Mouse (Mus musculus): ENCODE measurements around the gene Ufc1. TPM values are rescaled to one million over a fixed set of nuclear protein-coding genes. Genes with fewer than 3 reads are reported as not detected.
A peak's percentile ranks its signal among the peaks of the same experiment; 100 is the strongest.
"Not testable (repeated sequence)": the region's sequence is repeated elsewhere in the genome, so short reads cannot be mapped to it uniquely, and the experiment has no call there.

Gene Ufc1
- total RNA-seq, 2 experiments from 2014 or later = 105 to 116 TPM

GRCm38 (mm10) chr1:171249913-171250600 is 44.8 kb downstream of the Ufc1 start, which contains the start of gene Adamts4:
TSS of gene Adamts4 (plus strand) at chr1:171250421.
- DNase-seq (ENCODE audit: extremely low spot score in 1 of 2, low spot score in 1 of 2) = peak in 1 of 2 experiments; percentile 52

GRCm38 (mm10) chr1:171248386-171249226 is 46.2 kb downstream of the Ufc1 start:
- DNase-seq (ENCODE audit: extremely low spot score in 1 of 2, low spot score in 1 of 2) = no peak

- DNase-seq (ENCODE audit: extremely low spot score in 1 of 2, low spot score in 1 of 2) = no peak
These were observed 46.9 kb downstream of the Ufc1 start for GRCm38 (mm10) chr1:171247916-171248315.

- no peak for DNase-seq (ENCODE audit: extremely low spot score in 1 of 2, low spot score in 1 of 2)
These were observed 47.4 kb downstream of the Ufc1 start for GRCm38 (mm10) chr1:171247453-171247841.

GRCm38 (mm10) chr1:171246709-171247452 is 47.9 kb downstream of the Ufc1 start:
- DNase-seq (ENCODE audit: extremely low spot score in 1 of 2, low spot score in 1 of 2) = peak; percentile 98

- DNase-seq (ENCODE audit: extremely low spot score in 1 of 2, low spot score in 1 of 2) = no peak
These were observed 49.5 kb downstream of the Ufc1 start for GRCm38 (mm10) chr1:171245353-171245752.

GRCm38 (mm10) chr1:171241952-171242351 is 52.9 kb downstream of the Ufc1 start:
- not testable (repeated sequence) for DNase-seq (ENCODE audit: extremely low spot score in 1 of 2, low spot score in 1 of 2)

- no peak for DNase-seq (ENCODE audit: extremely low spot score in 1 of 2, low spot score in 1 of 2)
These were observed 53.9 kb downstream of the Ufc1 start for GRCm38 (mm10) chr1:171240911-171241310.

- DNase-seq (ENCODE audit: extremely low spot score in 1 of 2, low spot score in 1 of 2) = no peak
These were observed 54.7 kb downstream of the Ufc1 start for GRCm38 (mm10) chr1:171239992-171240744.

Other genes starting within 250 kb of the Ufc1 start
- gene Fcgr3, start 230.1 kb downstream of the Ufc1 start, total RNA-seq (2021) = 10 to 100 TPM; 12.1 to 14.0 TPM
- gene Cfap126, start 181.1 kb downstream of the Ufc1 start, total RNA-seq (2021) = 1 to 10 TPM in 1 of 2 experiments, under 1 TPM in 1; 0.52 to 1.5 TPM
- 100 to 1,000 TPM; 204 to 220 TPM for gene Sdhc, start 144.4 kb downstream of the Ufc1 start, total RNA-seq (2021)
- gene Mpz, start 144.3 kb downstream of the Ufc1 start, total RNA-seq (2021) = not detected
- 10 to 100 TPM; 42.1 to 43.6 TPM for gene Pcp4l1, start 98.8 kb downstream of the Ufc1 start, total RNA-seq (2021)
- under 1 TPM; 0.12 to 0.15 TPM for gene Nr1i3, start 81.1 kb downstream of the Ufc1 start, total RNA-seq (2021)
- 10 to 100 TPM; 81.4 to 85.9 TPM for gene Tomm40l, start 72.5 kb downstream of the Ufc1 start, total RNA-seq (2021)
- gene Apoa2, start 70.0 kb downstream of the Ufc1 start, total RNA-seq (2021) = 1 to 10 TPM; 1.9 to 2.3 TPM
- gene Fcer1g, start 60.7 kb downstream of the Ufc1 start, total RNA-seq (2021) = 10 to 100 TPM; 13.1 to 15.8 TPM
- gene Adamts4, start 44.6 kb downstream of the Ufc1 start, total RNA-seq (2021) = 10 to 100 TPM; 23.5 to 26.1 TPM
- 100 to 1,000 TPM; 280 to 296 TPM for gene Ndufs2, start 43.6 kb downstream of the Ufc1 start, total RNA-seq (2021)
- 10 to 100 TPM; 63.9 to 66.7 TPM for gene B4galt3, start 24.7 kb downstream of the Ufc1 start, total RNA-seq (2021)
- gene Ppox, start 13.8 kb downstream of the Ufc1 start, total RNA-seq (2021) = 10 to 100 TPM; 21.9 to 33.4 TPM
- gene Usp21, start 7.0 kb downstream of the Ufc1 start, total RNA-seq (2021) = 10 to 100 TPM; 58.1 to 64.8 TPM
- gene Dedd, start 34.1 kb upstream of the Ufc1 start, total RNA-seq (2021) = 10 to 100 TPM; 34.6 to 35.4 TPM
- gene Nit1, start 50.6 kb upstream of the Ufc1 start, total RNA-seq (2021) = 10 to 100 TPM; 45.7 to 47.3 TPM
- 100 to 1,000 TPM; 163 to 173 TPM for gene Pfdn2, start 50.6 kb upstream of the Ufc1 start, total RNA-seq (2021)
- 1 to 10 TPM; 6.4 to 9.2 TPM for gene Klhdc9, start 65.8 kb upstream of the Ufc1 start, total RNA-seq (2021)
- gene Nectin4, start 75.1 kb upstream of the Ufc1 start, total RNA-seq (2021) = 1 to 10 TPM; 3.6 to 3.7 TPM
- 1 to 10 TPM; 1.8 to 2.0 TPM for gene Arhgap30, start 93.9 kb upstream of the Ufc1 start, total RNA-seq (2021)
- 100 to 1,000 TPM; 113 to 139 TPM for gene Usf1, start 116.3 kb upstream of the Ufc1 start, total RNA-seq (2021)
- 1 to 10 TPM; 3.1 to 3.3 TPM for gene Tstd1, start 123.8 kb upstream of the Ufc1 start, total RNA-seq (2021)
- gene F11r, start 142.5 kb upstream of the Ufc1 start, total RNA-seq (2021) = 1 to 10 TPM; 4.7 to 5.1 TPM
- 1 to 10 TPM; 6.1 to 7.5 TPM for gene Alyref2, start 208.5 kb upstream of the Ufc1 start, total RNA-seq (2021)
- not detected for gene Itln1, start 240.3 kb upstream of the Ufc1 start, total RNA-seq (2021)